Mouse (Mus musculus): ENCODE data around the gene Nipal3. TPM values are rescaled to one million over a fixed set of nuclear protein-coding genes. Genes with fewer than 3 reads are reported as not detected.

The Nipal3 gene
- total RNA-seq (2023): 18.2 and 25.6 TPM in 2 replicates

GRCm38 (mm10) chr4:135494521-135495396 is at the start of gene Nipal3, which contains the start of gene Stpg1:
Gene Nipal3 (minus strand): TSS chr4:135495038.
Gene Stpg1 (plus strand): TSS chr4:135494790.

GRCm38 (mm10) chr4:135433443-135434394 is 61.1 kb downstream of the Nipal3 start, which contains the start of gene Rcan3:
Gene Rcan3 (minus strand): TSS chr4:135433853.

GRCm38 (mm10) chr4:135397991-135398390 is 96.8 kb downstream of the Nipal3 start, which contains the start of gene Ncmap:
Gene Ncmap (minus strand): TSS chr4:135398227.

Other genes starting within 250 kb of the Nipal3 start
- 11.5 and 15.1 TPM in 2 replicates for gene Clic4, start 222.2 kb downstream of the Nipal3 start, total RNA-seq (2023)
- gene Srrm1, start 141.7 kb downstream of the Nipal3 start, total RNA-seq (2023): 206 and 254 TPM in 2 replicates
- gene Ncmap, start 96.8 kb downstream of the Nipal3 start, total RNA-seq (2023): not detected in 2 replicates
- gene Rcan3, start 61.2 kb downstream of the Nipal3 start, total RNA-seq (2023): 4.2 and 5.3 TPM in 2 replicates
- gene Stpg1, start 248 bp downstream of the Nipal3 start, total RNA-seq (2023): not detected in 2 replicates
- gene Grhl3, start 78.6 kb upstream of the Nipal3 start, total RNA-seq (2023): not detected in 2 replicates
- gene Ifnlr1, start 191.2 kb upstream of the Nipal3 start, total RNA-seq (2023): 44.1 and 52.9 TPM in 2 replicates
- not detected in 2 replicates for gene Il22ra1, start 233.1 kb upstream of the Nipal3 start, total RNA-seq (2023)

All from neutrophil, adult 65 days (primary cell).